Mouse (Mus musculus) heart, postnatal 0 days (tissue): Measurements from ENCODE around the gene AC134908.4.

Source experiments
- CTCF ChIP-seq: IDR thresholded peaks from 2 replicates; pipeline ENCODE4 v1.5.1; 2016; ENCODE audit warnings: antibody characterized with exemption, control low read depth, low read depth
- EP300 ChIP-seq: IDR thresholded peaks from 2 replicates; pipeline ENCODE4 v1.6.1; 2016; ENCODE audit warnings: antibody characterized with exemption, low read depth

DNA sequence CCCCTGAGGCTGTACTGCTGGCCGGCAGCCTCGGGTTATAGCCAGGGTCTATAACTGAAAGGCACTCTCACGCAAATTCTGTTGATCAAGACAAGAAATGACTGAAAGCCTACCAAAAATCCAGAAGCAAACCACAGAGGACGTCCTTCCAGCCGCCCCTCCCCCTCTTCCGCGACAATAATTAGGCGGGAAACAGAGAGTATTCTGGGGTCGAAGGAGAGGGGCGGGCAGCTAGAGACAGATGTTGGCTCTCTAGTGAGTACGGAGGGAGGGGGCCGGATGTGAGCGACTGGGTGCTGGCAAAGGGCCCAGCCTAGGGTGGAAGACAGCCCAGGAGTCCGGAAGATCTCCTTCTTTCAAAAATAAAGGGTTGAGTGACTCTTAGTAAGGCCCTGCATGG, 2.8 kb downstream of the AC134908.4 start, which contains the start of gene Fam173a:
- TF ChIP-seq EP300 (no peak), CTCF (no peak)
